Mouse (Mus musculus): ENCODE measurements around the gene Ints5. TPM values are rescaled to one million over a fixed set of nuclear protein-coding genes. Genes with fewer than 3 reads are reported as not detected.
A peak's percentile ranks its signal among the peaks of the same experiment; 100 is the strongest.

Ints5 gene
- polyA plus RNA-seq, 1 experiment from 2014 or later = 45.8 TPM

DNA sequence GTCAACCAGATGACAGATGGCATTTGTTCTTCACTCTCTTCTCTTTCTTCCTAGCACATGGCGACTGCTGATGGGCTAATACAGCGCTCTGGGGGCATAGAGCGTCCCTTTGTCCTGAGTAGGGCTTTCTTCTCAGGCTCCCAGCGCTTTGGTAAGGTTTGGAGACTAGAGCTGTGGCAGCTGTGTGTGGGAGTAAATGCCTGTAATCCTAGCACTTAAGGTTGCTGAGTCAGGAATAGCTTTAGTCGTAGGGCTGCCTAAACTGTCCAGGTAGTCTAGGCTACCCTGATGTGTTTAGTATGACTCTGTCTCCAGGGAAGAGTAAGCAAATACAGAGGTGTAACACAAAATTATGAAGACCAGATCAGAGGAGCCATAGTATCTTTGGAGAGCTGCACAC is 19.0 kb downstream of the Ints5 start:
- ATAC-seq (ENCODE audit: insufficient number of reproducible peaks, low FRiP score, low TSS enrichment, low read depth) = no peak
- Histone ChIP-seq H3K4me1 (no peaks in the 10 kb centered on the region), H3K4me3 (replicated peaks) (no peak overlapping the region), H3K9me3 (replicated peaks) (no peaks in the 10 kb centered on the region), H3K27ac (replicated peaks) (no peak overlapping the region), H3K36me3 (peaks cover 100% of the 10 kb centered on the region), H3K4me2 (replicated peaks) (no peak overlapping the region), H3K27me3 (no peaks in the 10 kb centered on the region), H3K9ac (no peak overlapping the region)
- WGBS = 93% methylated on average over 5 of the region's 5 CpGs

DNA sequence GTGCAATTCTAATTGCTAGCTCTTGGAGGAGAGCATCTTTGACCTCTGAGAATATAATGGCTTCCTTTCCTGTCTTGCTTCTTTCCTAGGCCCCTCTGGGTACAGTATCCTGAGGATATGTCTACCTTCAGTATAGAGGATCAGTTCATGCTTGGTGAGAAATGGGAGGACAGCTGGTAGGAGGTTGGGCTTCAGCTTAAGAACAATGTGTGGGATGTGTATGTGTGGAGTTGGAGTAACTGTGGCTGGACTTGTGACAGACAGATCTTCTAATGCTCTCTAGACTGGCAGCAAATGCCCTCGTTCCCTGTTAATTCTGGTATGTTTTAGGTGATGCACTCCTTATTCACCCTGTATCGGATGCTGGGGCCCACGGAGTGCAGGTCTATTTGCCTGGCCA is 21.4 kb downstream of the Ints5 start:
- Histone ChIP-seq H3K9ac (no peak overlapping the region), H3K9me3 (replicated peaks) (no peaks in the 10 kb centered on the region), H3K4me1 (no peaks in the 10 kb centered on the region), H3K27me3 (no peaks in the 10 kb centered on the region), H3K4me3 (replicated peaks) (no peak overlapping the region), H3K4me2 (replicated peaks) (no peak overlapping the region), H3K36me3 (peaks cover 80% of the 10 kb centered on the region), H3K27ac (replicated peaks) (no peak overlapping the region)
- 92% methylated on average over 3 of the region's 3 CpGs for WGBS
- ATAC-seq (ENCODE audit: insufficient number of reproducible peaks, low FRiP score, low TSS enrichment, low read depth) = no peak

- peaks cover 20% of the 10 kb centered on the region for H3K4me1 ChIP-seq
- no peak overlapping the region for H3K4me3 ChIP-seq (replicated peaks)
- ATAC-seq (ENCODE audit: insufficient number of reproducible peaks, low FRiP score, low TSS enrichment, low read depth) = no peak
- no peaks in the 10 kb centered on the region for H3K9me3 ChIP-seq (replicated peaks)
- H3K9ac ChIP-seq = no peak overlapping the region
- no peak overlapping the region for H3K4me2 ChIP-seq (replicated peaks)
- 89% methylated on average over 3 of the region's 3 CpGs for WGBS
- no peaks in the 10 kb centered on the region for H3K27me3 ChIP-seq
- peaks cover 34% of the 10 kb centered on the region for H3K36me3 ChIP-seq
- no peak overlapping the region for H3K27ac ChIP-seq (replicated peaks)
Measured at GRCm38 (mm10) chr19:8919000-8919399, 26.2 kb downstream of the Ints5 start.

DNA sequence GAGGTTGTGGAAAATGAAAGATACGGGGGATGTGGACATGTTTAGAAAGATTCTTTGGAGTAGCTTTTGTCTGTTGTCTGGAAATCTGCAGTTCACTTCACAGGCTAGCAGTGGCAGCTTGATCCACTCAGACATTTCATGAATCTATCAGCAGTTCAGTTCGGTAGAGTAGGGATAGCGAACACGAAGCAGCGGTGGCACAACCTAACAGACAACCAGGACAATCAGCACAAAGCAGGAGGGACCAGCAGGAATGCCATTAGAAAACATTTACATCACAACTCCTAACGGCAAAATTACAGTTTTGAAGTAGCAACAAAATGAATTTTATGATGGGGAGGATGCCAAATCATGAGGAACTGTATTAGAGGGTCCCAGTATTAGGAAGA is 26.9 kb downstream of the Ints5 start:
- peak overlapping the region; percentile 76 for H3K9ac ChIP-seq
- no peak for ATAC-seq (ENCODE audit: insufficient number of reproducible peaks, low FRiP score, low TSS enrichment, low read depth)
- H3K4me3 ChIP-seq (replicated peaks) = peak overlapping the region; percentile 82
- no peaks in the 10 kb centered on the region for H3K9me3 ChIP-seq (replicated peaks)
- no peaks in the 10 kb centered on the region for H3K27me3 ChIP-seq
- WGBS = 66% methylated on average over 6 of the region's 6 CpGs
- H3K36me3 ChIP-seq = peaks cover 28% of the 10 kb centered on the region
- peak overlapping the region; percentile 75 for H3K4me2 ChIP-seq (replicated peaks)
- H3K27ac ChIP-seq (replicated peaks) = peak overlapping the region; percentile 94
- peaks cover 20% of the 10 kb centered on the region for H3K4me1 ChIP-seq

- Histone ChIP-seq H3K27me3 (no peaks in the 10 kb centered on the region), H3K9ac (peak within 1 kb of the TSS; percentile 76), H3K36me3 (peaks cover 22% of the 10 kb centered on the region), H3K4me2 (replicated peaks) (peak within 1 kb of the TSS; percentile 75), H3K4me1 (peaks cover 20% of the 10 kb centered on the region), H3K4me3 (replicated peaks) (peak within 1 kb of the TSS; percentile 82), H3K27ac (replicated peaks) (peak within 1 kb of the TSS; percentile 94), H3K9me3 (replicated peaks) (no peaks in the 10 kb centered on the region)
- peak; percentile 97 for ATAC-seq (ENCODE audit: insufficient number of reproducible peaks, low FRiP score, low TSS enrichment, low read depth)
- 1% methylated on average over 49 of the region's 50 CpGs for WGBS
Measured at GRCm38 (mm10) chr19:8920073-8920736, 27.4 kb downstream of the Ints5 start, which contains the start of gene B3gat3. B3gat3 (plus strand) TSS chr19:8920374.

GRCm38 (mm10) chr19:8920836-8921291 is 28.1 kb downstream of the Ints5 start:
- peaks cover 20% of the 10 kb centered on the region for H3K4me1 ChIP-seq
- H3K27ac ChIP-seq (replicated peaks) = peak overlapping the region; percentile 94
- H3K36me3 ChIP-seq = peaks cover 22% of the 10 kb centered on the region
- ATAC-seq (ENCODE audit: insufficient number of reproducible peaks, low FRiP score, low TSS enrichment, low read depth) = no peak
- whole genome bisulfite sequencing = under 1% methylated on average over 6 of the region's 6 CpGs
- peak overlapping the region; percentile 76 for H3K9ac ChIP-seq
- H3K27me3 ChIP-seq = no peaks in the 10 kb centered on the region
- no peaks in the 10 kb centered on the region for H3K9me3 ChIP-seq (replicated peaks)
- peak overlapping the region; percentile 82 for H3K4me3 ChIP-seq (replicated peaks)
- H3K4me2 ChIP-seq (replicated peaks) = peak overlapping the region; percentile 75

- Histone ChIP-seq H3K4me1 (peaks cover 20% of the 10 kb centered on the region), H3K4me2 (replicated peaks) (peak overlapping the region; percentile 75), H3K9ac (no peak overlapping the region), H3K36me3 (peaks cover 21% of the 10 kb centered on the region; the same call in 1 of the 2 replicates), H3K9me3 (replicated peaks) (no peaks in the 10 kb centered on the region), H3K27me3 (no peaks in the 10 kb centered on the region), H3K4me3 (replicated peaks) (peak overlapping the region; percentile 82), H3K27ac (replicated peaks) (no peak overlapping the region)
- 49% methylated on average over 9 of the region's 9 CpGs for WGBS
- no peak for ATAC-seq (ENCODE audit: insufficient number of reproducible peaks, low FRiP score, low TSS enrichment, low read depth)
Measured at GRCm38 (mm10) chr19:8921741-8922140, 28.9 kb downstream of the Ints5 start.

- H3K27me3 ChIP-seq = no peaks in the 10 kb centered on the region
- no peak overlapping the region for H3K4me2 ChIP-seq (replicated peaks)
- 73% methylated on average over 2 of the region's 2 CpGs for WGBS
- H3K9ac ChIP-seq = no peak overlapping the region
- no peak for ATAC-seq (ENCODE audit: insufficient number of reproducible peaks, low FRiP score, low TSS enrichment, low read depth)
- peaks cover 23% of the 10 kb centered on the region for H3K4me1 ChIP-seq
- no peak overlapping the region for H3K4me3 ChIP-seq (replicated peaks)
- peaks cover 31% of the 10 kb centered on the region; the same call in 1 of the 2 replicates for H3K36me3 ChIP-seq
- H3K27ac ChIP-seq (replicated peaks) = 0 out of 2 replicates have a peak overlapping the region, but pooled peaks have one; percentile 48
- no peaks in the 10 kb centered on the region for H3K9me3 ChIP-seq (replicated peaks)
Measured at GRCm38 (mm10) chr19:8926766-8927165, 34.0 kb downstream of the Ints5 start.

- no peak overlapping the region for H3K4me2 ChIP-seq (replicated peaks)
- H3K27me3 ChIP-seq = no peaks in the 10 kb centered on the region
- peaks cover 36% of the 10 kb centered on the region for H3K36me3 ChIP-seq
- no peaks in the 10 kb centered on the region for H3K9me3 ChIP-seq (replicated peaks)
- WGBS = 84% methylated on average over 12 of the region's 12 CpGs
- no peak overlapping the region for H3K4me3 ChIP-seq (replicated peaks)
- H3K9ac ChIP-seq = no peak overlapping the region
- peaks cover 18% of the 10 kb centered on the region for H3K4me1 ChIP-seq
- H3K27ac ChIP-seq (replicated peaks) = no peak overlapping the region
- ATAC-seq (ENCODE audit: insufficient number of reproducible peaks, low FRiP score, low TSS enrichment, low read depth) = no peak
Measured at GRCm38 (mm10) chr19:8927891-8928525, 35.2 kb downstream of the Ints5 start.

DNA sequence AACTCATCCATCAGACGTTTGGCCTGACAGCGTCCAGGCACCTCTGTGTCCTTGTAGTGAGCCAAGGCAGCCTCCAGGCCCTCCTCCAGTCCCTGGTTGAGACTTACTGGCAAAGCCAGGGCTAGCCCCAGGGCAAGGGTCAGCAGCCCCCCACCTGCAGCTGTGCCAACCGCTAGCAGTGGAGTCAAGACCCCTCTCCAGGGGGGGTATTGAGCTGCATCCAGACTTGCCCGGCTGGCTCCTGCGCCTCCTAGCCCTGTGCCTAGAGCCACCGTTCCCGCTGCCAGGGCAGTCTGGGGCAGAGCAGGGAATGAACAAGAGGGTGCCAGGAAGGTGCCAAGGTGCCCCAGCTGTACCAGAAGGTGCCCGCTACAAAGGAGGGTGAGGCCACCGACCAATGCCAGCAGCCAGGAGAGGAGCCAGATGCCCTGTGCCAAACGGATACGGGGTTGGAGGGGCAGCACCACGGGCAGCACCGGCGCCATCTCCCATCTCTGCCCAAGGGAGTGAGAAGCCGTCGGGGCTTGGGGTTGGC is 36.0 kb downstream of the Ints5 start:
- H3K9me3 ChIP-seq (replicated peaks) = no peaks in the 10 kb centered on the region
- H3K4me3 ChIP-seq (replicated peaks) = peak overlapping the region; percentile 84
- 17% methylated on average over 16 of the region's 16 CpGs for WGBS
- peak overlapping the region; percentile 68 for H3K9ac ChIP-seq
- H3K27ac ChIP-seq (replicated peaks) = peak overlapping the region; percentile 83
- H3K4me2 ChIP-seq (replicated peaks) = peak overlapping the region; percentile 73
- peaks cover 18% of the 10 kb centered on the region for H3K4me1 ChIP-seq
- peaks cover 42% of the 10 kb centered on the region for H3K36me3 ChIP-seq
- ATAC-seq (ENCODE audit: insufficient number of reproducible peaks, low FRiP score, low TSS enrichment, low read depth) = peak; percentile 16; the same call in 1 of the 2 replicates
- no peaks in the 10 kb centered on the region for H3K27me3 ChIP-seq

- no peaks in the 10 kb centered on the region for H3K27me3 ChIP-seq
- H3K36me3 ChIP-seq = peaks cover 48% of the 10 kb centered on the region
- peak within 1 kb of the TSS; percentile 73 for H3K4me2 ChIP-seq (replicated peaks)
- H3K4me3 ChIP-seq (replicated peaks) = peak within 1 kb of the TSS; percentile 84
- ATAC-seq (ENCODE audit: insufficient number of reproducible peaks, low FRiP score, low TSS enrichment, low read depth) = peak; percentile 76
- peaks cover 18% of the 10 kb centered on the region for H3K4me1 ChIP-seq
- H3K9me3 ChIP-seq (replicated peaks) = no peaks in the 10 kb centered on the region
- peak within 1 kb of the TSS; percentile 83 for H3K27ac ChIP-seq (replicated peaks)
- peak within 1 kb of the TSS; percentile 68 for H3K9ac ChIP-seq
- under 1% methylated on average over 61 of the region's 74 CpGs for WGBS
Measured at GRCm38 (mm10) chr19:8929224-8930088, 36.7 kb downstream of the Ints5 start, which contains the start of the genes Rom1 and Eml3. Rom1 (minus strand) TSS chr19:8929356. Eml3 (plus strand) TSS chr19:8929552.
